Mouse (Mus musculus): ENCODE measurements around the gene Atg7.
"Not testable (repeated sequence)": the region's sequence is repeated elsewhere in the genome, so short reads cannot be mapped to it uniquely, and the experiment has no call there.

The Atg7 gene

DNA sequence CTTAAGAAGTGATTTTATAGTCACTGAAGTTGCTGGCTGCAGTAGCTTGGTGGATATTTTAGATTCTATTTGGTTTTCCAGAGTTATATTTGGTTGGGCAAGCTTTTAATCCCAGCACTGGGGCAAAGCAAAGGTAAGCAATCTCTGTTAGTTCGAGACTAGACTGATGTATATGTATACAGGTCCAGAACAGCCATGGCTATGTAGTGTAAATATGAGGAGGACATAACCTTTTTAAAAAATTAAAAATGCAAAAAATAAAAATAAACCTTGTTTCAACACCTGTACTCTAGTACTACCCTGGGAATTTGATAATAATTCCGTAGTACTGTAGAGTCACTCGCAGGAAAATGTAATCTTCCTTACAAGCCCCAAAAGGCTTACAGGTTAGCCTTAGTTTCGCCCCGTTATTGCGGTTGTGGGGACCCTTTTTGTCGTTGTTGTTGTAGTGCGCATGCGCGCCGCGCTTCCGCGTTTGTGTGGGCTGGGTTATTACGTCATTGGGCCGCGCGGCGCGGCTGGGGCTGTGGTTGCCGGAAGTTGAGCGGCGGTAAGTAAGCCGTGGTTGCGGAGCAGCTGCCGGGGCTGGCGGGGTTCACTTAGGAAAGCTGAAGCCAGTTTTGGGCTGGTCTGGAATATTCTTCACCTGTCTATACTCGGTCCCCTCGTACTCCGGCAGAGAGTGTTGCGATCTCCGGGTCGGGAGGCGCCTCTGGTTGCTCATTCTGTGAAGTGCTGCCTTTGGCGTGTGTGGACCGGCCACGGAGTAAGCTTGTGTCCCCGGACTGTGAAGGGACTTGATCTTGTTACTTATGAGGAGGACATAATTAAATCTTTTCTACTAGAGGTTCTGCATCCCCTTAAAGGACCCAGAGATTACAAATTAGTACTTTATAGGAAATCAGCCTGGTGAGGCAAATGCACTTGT is at the start of gene Atg7:
Gene Atg7 (plus strand): TSS at position 497 of the 928 bp plus-strand sequence.
- in situ Hi-C loops (cut with MboI; ENCODE audit: low pct_unique_long_range_greater_than_20kb in 1 of 2, low sequenced_read_pairs in 2 of 2, unreplicated experiment in 1 of 2), result no loop called here

DNA sequence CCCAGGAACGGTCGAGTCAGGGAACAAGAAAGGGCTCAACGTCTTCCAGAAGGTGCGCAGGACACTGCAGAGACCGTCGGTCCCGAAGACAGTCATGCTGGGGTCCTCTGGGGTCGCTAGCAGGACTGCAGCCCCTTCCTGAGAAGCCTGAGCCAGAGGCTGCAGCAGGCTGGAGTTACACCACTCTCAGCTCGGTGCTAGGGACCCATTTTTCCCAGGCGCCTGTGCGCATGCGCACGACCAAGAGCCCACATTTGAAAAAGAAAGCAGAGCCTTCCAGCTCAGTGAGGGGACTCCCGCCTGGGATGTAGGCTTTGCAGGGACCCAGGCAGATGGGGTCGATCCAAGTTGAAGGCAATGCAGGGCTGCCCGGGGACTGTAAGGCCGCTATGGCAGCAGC is 28.8 kb upstream of the Atg7 start:
- in situ Hi-C loops (cut with MboI; ENCODE audit: low pct_unique_long_range_greater_than_20kb in 1 of 2, low sequenced_read_pairs in 2 of 2, unreplicated experiment in 1 of 2), result not testable (repeated sequence)

DNA sequence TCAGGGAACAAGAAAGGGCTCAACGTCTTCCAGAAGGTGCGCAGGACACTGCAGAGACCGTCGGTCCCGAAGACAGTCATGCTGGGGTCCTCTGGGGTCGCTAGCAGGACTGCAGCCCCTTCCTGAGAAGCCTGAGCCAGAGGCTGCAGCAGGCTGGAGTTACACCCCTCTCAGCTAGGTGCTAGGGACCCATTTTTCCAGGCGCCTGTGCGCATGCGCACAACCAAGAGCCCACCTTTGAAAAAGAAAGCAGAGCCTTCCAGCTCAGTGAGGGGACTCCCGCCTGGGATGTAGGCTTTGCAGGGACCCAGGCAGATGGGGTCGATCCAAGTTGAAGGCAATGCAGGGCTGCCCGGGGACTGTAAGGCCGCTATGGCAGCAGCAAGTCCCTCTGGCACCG is 9.0 kb upstream of the Atg7 start:
- in situ Hi-C loops (cut with MboI; ENCODE audit: low pct_unique_long_range_greater_than_20kb in 1 of 2, low sequenced_read_pairs in 2 of 2, unreplicated experiment in 1 of 2), result not testable (repeated sequence)

DNA sequence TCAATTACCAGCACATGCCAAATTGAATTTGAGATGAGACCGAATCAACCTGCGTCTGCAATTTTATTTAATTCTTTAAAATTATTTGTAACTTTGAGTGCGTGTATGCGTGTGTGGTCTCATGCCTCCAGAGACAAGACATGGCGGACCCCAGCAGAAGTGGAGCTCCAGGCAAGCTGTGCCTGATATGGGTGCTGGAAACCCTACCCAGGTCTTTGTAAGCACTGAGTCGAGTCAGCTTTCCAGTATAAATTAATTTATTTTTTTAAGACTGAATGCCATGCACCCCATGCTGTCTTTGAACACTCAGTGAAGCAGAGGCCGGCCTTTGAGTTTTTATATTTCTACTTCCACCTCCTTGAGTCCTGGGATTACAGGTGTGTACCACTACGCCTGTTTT is 819 bp downstream of the Atg7 start:
- in situ Hi-C loops (cut with MboI; ENCODE audit: low pct_unique_long_range_greater_than_20kb in 1 of 2, low sequenced_read_pairs in 2 of 2, unreplicated experiment in 1 of 2), result no loop called here

DNA sequence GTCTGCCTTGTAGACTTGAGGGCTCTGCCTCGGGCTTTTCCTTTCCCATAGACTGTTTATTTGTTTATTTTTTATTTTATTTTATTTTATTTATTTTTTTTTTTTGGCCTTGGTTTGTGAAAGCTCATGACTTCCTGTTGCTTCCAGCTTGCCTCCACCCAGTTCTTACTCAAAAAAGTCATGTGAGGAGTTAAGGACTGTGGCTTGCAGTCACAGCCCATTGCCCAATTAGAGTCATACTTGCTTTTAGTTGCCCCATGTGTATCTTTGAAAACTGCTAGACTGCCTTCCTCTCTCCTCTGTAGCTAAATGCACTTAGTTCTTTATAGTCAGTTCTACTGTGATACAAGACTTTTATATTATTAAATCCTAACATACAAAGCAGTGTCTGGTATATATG is 1.6 kb downstream of the Atg7 start:
- in situ Hi-C loops (cut with MboI; ENCODE audit: low pct_unique_long_range_greater_than_20kb in 1 of 2, low sequenced_read_pairs in 2 of 2, unreplicated experiment in 1 of 2), result no loop called here

DNA sequence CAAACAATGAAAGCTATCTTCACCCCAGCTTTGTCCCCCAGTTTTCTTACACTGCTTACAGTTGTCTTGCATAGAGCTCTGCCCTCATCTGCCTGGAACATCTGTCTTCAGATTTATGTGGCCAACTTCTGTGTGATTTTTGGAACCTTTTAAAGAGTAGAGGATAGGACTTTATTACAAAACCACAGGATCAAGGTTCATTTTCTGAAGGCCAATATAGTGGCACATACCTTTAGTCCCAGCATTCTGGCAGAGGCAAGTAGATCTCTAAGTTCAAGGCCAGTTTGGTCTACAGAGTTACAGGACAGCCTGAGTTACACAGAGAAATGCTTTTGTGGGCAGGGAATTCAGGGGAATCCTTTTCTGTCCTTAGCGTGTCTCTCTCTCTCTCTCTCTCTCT is 3.3 kb downstream of the Atg7 start:
- in situ Hi-C loops (cut with MboI; ENCODE audit: low pct_unique_long_range_greater_than_20kb in 1 of 2, low sequenced_read_pairs in 2 of 2, unreplicated experiment in 1 of 2), result no loop called here

DNA sequence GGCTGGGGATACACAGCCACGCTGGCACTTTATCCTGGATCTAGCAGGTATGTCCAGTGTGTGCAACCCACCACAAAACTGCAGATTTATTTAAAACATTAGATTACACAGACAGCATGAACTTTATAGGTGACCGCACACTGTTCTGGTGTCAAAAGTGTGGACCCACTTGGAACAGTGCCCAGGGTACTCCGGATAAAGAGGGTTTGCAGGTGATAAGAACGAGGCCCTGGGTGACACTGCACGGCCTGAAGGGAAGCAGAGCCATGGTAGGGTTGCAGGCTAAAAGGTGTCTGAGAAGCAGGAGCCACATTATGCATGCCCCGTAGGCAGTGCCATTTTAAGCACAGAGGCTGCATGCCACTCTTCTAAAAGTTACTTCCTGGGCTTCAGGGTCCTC is 4.1 kb downstream of the Atg7 start:
- in situ Hi-C loops (cut with MboI; ENCODE audit: low pct_unique_long_range_greater_than_20kb in 1 of 2, low sequenced_read_pairs in 2 of 2, unreplicated experiment in 1 of 2), result no loop called here

DNA sequence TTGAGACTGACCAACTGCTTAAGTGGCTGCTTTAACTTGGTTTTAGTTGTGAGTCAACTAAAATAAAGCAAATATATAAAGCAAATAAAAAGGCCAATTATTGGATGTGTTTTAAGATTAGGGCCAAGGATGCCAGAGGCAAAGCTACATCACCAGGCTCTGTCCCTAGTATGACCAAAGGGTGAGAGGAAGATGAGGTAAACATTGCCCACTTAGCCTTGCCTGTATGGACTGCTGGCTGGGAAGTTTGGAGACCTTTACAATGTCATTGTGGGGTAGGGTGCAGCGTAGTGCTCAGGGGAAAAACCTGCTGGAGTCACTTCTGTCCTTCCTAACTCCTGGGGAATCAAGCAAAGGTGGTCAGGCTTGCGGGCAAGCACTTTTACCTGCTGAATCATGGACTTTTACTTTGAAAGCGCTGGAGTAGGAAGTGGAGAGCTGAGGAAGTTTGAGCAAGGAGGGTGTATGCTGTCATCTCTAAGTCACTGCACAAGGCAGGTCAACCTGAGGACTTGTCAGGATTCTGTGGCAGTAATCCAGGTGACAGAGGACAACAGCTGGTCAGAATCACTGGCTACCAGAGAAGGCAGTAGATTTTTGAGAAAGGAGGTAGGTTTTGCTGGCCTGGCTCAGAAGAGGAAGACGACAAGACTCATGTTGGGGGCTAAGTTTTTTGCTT is 5.6 kb downstream of the Atg7 start:
- in situ Hi-C loops (cut with MboI; ENCODE audit: low pct_unique_long_range_greater_than_20kb in 1 of 2, low sequenced_read_pairs in 2 of 2, unreplicated experiment in 1 of 2), result no loop called here

DNA sequence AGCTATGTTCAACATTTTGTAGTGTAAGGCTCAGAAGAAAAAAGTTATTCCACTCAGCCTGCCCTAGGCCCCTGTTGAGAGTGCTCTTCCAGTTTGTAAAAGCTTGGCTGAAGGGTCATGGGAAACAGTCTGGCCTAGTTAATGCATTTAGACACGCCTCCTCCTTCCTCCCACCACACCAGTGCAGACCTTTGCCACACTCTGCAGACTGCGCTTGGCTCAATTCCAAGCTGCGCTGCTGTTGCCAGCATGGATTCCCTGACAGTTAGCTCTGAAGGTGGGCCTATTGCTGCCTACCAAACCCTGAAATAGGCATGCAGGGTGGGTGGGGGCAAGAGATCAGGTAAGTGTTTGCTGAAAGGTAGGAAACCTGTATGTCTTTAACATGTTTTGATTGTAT is 9.3 kb downstream of the Atg7 start:
- in situ Hi-C loops (cut with MboI; ENCODE audit: low pct_unique_long_range_greater_than_20kb in 1 of 2, low sequenced_read_pairs in 2 of 2, unreplicated experiment in 1 of 2), result no loop called here

DNA sequence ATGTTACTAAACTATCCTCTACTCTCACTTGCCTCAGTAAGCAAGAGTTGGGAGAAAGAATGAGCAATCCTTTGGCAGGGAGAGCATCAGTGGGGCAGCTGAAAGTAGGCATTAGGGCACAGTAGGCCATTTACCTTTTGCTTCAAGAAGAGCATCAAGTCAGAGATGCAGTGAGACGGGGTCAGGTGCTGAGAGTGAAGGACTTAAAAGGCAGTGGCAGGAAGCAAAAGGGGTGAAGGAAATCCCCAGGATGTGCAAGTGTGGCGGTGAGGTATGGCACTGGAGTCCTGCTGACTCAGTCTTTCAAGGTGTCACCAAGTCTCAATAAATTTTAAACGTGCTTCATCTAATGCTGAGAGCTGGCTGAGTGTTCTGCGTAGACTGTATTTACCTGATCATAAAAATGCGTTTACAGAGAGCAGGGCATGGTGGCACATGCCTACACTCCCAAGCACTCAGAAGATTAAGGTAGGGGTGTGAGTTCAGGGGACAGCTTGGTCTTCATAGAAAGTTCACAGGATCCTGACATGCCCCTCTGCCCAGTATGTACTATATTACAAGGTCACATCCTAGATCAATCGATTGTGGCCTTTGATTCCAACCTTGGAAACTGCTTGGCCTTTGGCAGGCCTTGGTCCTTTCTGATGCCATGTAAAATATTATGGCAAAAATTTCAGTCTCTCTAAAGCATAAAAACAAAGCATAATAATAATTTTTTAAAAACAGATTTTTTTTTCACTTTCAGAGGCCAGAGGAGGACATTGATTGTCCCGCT is 14.1 kb downstream of the Atg7 start:
- in situ Hi-C loops (cut with MboI; ENCODE audit: low pct_unique_long_range_greater_than_20kb in 1 of 2, low sequenced_read_pairs in 2 of 2, unreplicated experiment in 1 of 2), result no loop called here

DNA sequence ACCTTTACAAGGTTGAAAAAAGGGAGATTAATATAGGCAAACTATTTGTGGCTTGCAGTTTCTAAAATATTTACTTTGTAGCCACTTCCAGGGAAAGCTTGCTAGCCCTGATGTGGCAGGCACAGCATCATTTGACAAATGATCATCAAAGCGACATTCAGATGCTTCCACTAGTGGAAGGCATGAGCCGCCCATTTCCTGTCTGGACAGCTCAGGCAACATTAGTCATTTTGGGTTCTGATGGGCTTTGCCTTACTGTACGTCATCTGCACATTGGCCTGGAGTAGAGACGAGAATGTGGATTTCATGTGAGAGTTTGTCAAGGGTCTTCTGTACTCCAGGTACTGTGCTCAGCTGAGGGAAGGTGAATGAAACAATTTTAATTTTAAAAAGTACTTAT is 14.9 kb downstream of the Atg7 start:
- in situ Hi-C loops (cut with MboI; ENCODE audit: low pct_unique_long_range_greater_than_20kb in 1 of 2, low sequenced_read_pairs in 2 of 2, unreplicated experiment in 1 of 2), result no loop called here

DNA sequence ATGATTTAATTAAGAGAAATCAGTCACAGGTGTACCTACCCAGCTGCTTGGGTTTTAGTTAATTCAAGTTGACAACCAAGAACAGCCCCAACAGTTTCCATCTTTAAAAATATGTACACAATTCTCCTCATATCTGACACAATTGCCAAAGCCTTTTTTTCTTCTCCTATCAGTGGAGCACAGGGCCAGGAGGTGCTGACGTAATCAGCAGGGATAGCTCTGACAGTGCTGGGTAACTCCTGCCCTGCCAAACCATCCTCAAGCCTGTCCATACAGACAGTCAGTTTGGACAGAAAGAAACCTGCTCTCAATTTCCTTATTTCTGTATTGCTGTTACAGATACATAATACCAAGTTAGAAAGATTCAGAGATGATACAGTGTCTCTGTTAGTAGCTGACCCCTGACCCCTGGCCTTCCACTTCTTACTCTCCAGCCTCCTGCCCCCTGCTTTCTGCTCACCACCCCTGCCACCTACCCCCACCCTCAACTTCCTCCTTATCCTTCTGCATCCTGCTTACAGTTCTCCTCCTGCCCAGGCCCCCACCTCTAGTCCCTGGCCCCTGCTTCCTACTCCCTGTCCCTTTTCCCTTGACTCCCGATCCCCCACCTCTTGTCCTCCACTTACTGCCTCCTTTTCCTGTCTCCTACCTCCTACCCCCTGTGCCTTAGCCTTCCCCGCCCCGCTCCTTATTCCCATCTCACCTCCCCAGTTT is 16.5 kb downstream of the Atg7 start:
- in situ Hi-C loops (cut with MboI; ENCODE audit: low pct_unique_long_range_greater_than_20kb in 1 of 2, low sequenced_read_pairs in 2 of 2, unreplicated experiment in 1 of 2), result no loop called here

DNA sequence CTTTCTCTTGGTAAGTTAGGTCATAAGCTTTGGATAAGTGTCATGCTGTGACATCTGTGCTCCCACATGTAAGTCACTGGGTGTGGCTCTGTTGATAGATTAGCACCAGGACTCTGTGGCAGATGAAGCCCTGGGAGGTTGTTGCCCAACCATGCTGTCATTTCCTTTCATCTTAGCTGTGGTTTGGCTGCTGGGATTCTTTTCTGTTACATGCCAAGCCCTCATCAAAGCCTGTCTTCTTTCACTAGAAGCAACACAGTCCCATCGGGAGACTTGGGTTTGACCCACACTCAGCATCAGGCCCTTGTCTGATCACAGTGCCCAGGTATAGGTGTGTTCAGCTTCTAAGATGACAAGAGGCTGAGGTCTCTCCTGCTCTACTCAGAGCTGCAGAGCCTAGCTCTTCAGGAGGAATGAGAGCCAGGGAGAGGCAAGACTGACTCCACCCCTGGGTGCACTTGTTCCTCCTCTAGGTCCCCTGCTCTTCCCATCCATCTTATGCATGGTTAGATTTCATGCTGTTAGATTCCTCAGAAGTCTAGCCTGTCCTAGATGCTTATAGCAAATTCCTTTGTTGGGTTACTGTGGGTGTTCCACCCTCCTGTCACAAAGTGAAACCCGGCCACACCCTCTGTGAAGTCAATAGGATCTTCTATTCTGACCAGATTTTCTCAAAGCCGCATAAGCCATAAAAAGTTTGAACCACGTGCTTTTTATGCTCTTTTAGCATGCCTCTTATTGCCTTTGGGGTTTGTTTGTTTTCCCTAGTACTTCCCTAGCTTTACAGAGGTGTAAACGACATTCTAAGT is 17.3 kb downstream of the Atg7 start:
- in situ Hi-C loops (cut with MboI; ENCODE audit: low pct_unique_long_range_greater_than_20kb in 1 of 2, low sequenced_read_pairs in 2 of 2, unreplicated experiment in 1 of 2), result no loop called here

DNA sequence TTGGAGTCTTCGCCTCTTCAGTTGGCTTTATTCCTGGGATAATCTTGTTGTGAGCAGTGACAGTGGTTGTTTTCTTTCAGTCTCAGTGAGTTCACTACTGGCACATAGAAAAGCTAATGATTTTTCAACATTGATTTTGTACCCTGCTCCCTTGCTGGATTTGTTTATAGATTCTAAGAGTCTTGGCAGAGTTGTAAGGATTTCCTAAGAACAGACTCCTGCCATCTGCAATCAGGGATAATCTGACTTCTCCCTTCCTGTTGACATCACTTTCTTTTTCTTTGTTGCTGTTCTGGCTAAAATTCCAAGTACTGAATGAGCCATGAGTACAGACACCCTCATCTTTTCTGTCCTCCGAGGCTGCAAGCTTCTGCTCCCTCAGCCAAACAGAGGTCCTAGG is 20.8 kb downstream of the Atg7 start:
- in situ Hi-C loops (cut with MboI; ENCODE audit: low pct_unique_long_range_greater_than_20kb in 1 of 2, low sequenced_read_pairs in 2 of 2, unreplicated experiment in 1 of 2), result no loop called here

DNA sequence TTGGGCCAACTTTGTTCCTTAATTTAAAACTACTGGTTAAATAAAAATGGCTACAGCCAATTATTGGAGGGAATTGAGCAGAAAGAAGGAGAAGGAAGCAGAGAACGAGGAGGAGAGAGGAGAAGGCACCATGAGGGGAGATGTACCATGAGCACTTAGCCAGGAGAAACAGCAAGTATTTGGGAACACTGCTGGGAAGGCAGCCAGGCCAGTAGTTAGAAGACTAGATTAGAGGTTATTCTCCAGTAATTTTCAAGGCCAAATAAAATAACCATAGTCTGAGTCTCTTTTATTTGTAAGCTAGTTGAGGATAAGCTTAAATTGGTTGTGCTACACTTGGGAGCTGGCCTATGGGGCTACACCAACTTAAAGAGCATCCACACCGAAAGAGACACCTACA is 21.8 kb downstream of the Atg7 start:
- in situ Hi-C loops (cut with MboI; ENCODE audit: low pct_unique_long_range_greater_than_20kb in 1 of 2, low sequenced_read_pairs in 2 of 2, unreplicated experiment in 1 of 2), result no loop called here

DNA sequence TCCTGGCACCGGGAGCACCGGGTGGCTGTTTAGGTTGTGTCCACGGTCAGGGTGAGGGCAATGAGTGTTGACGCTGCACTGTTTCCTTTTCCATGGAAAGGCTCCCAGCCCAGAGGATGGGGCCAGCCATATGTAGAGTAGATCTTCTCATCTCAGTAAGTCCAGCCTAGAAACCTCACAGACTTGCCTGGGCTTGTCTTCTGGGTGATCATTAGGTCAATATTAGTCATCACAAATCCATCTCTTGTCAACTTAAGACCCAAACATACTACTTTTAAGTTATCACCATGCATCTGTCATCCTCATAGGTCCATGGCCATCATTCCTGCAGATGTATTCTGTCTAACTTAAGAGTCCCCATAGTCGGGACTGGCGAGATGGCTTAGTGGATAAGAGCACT is 24.6 kb downstream of the Atg7 start:
- in situ Hi-C loops (cut with MboI; ENCODE audit: low pct_unique_long_range_greater_than_20kb in 1 of 2, low sequenced_read_pairs in 2 of 2, unreplicated experiment in 1 of 2), result no loop called here

DNA sequence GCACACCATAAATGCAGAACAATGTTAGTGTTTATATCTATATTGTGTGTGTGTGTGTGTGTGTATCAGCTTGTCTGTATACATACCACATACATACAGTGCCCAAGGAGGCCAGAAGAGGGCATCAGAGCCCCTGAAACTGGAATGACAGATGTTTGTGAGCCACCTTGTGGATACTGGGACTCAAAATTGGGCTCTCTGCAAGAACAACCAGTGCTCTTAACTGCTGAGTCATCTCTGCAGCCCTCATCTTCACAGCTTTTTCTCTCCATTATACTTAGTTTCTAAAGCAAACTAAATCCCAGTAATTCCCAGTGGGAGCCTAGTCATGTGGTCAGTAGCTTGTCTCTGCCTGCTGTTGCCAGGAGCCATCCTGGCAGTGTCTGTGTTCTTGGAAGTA is 31.9 kb downstream of the Atg7 start:
- in situ Hi-C loops (cut with MboI; ENCODE audit: low pct_unique_long_range_greater_than_20kb in 1 of 2, low sequenced_read_pairs in 2 of 2, unreplicated experiment in 1 of 2), result loop anchor here in 1 of 2 experiments (25.0 kb wide), 1 partner anchor 212 kb away; no protein-coding TSS in a partner anchor

DNA sequence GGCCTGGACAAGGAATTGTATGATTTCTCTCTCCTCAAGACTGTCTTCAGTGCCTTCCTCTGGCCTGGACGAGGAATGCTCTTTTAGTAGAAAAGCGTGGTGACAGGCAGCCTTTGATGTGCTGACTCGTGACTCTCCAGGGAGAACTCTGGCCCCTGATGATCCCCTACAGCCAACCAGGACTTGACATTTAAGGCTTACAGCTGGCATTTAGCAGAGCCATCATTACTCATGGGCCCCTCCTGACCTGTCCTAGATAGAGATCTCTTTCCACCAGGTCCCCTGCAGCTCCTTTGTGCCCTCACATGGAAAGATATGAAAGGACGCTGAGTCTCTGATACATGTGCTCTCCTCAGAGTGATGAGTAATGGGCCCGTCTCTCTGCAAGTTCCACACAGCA is 33.2 kb downstream of the Atg7 start:
- in situ Hi-C loops (cut with MboI; ENCODE audit: low pct_unique_long_range_greater_than_20kb in 1 of 2, low sequenced_read_pairs in 2 of 2, unreplicated experiment in 1 of 2), result loop anchor here in 1 of 2 experiments (25.0 kb wide), 1 partner anchor 214 kb away; no protein-coding TSS in a partner anchor

Measured in mouse embryonic stem cell (cell line).